Mouse (Mus musculus) liver, embryonic 13.5 days (tissue): ENCODE measurements around the gene Fam136a. TPM values are rescaled to one million over a fixed set of nuclear protein-coding genes. Genes with fewer than 3 reads are reported as not detected.

ENCODE experiments used
- ATAC-seq: fragments of 200-750 bp; cut with Nextera tagmentation; 2 replicates; pipeline ENCODE4 v1.8.0; 2017; ENCODE audit warnings: low read depth, mild to moderate bottlenecking, moderate number of reproducible peaks, moderate library complexity
- DNase-seq: peaks from one replicate; pipeline ENCODE4 v3.0.0; 2022
- H3K27ac ChIP-seq: fragments of 300-500 bp; sonication (generic); 2 replicates; pipeline ENCODE4 v1.5.1; 2015; ENCODE audit warnings: moderate library complexity, mild to moderate bottlenecking, inconsistent platforms
- H3K27me3 ChIP-seq: fragments of 300-500 bp; sonication (generic); 2 replicates; pipeline ENCODE4 v1.6.1; 2015; ENCODE audit warnings: mild to moderate bottlenecking, inconsistent platforms
- H3K36me3 ChIP-seq: fragments of 300-500 bp; sonication (generic); 2 replicates; pipeline ENCODE4 v1.6.1; 2015; ENCODE audit warnings: mild to moderate bottlenecking, inconsistent platforms
- H3K4me1 ChIP-seq: fragments of 300-500 bp; sonication (generic); replicated peaks from 2 replicates; pipeline ENCODE4 v1.6.1; 2015; ENCODE audit warnings: inconsistent platforms
- H3K4me2 ChIP-seq: fragments of 300-500 bp; sonication (generic); 2 replicates; pipeline ENCODE4 v1.6.1; 2015; ENCODE audit warnings: inconsistent platforms, mild to moderate bottlenecking, moderate library complexity
- H3K4me3 ChIP-seq: fragments of 300-500 bp; sonication (generic); replicated peaks from 2 replicates; pipeline ENCODE4 v1.5.1; 2015; ENCODE audit warnings: mild to moderate bottlenecking, inconsistent platforms
- H3K9ac ChIP-seq: fragments of 300-500 bp; sonication (generic); 2 replicates; pipeline ENCODE4 v1.6.1; 2015; ENCODE audit warnings: mild to moderate bottlenecking, inconsistent platforms
- H3K9me3 ChIP-seq: fragments of 300-500 bp; sonication (generic); replicated peaks from 2 replicates; pipeline ENCODE4 v1.6.1; 2016; ENCODE audit warnings: inconsistent platforms
- WGBS: fragments of 180-500 bp; shearing (Covaris S2); methylation state at CpG from one replicate; pipeline ENCODE4 v1.1.7; 2015; ENCODE audit not compliant: insufficient replicate concordance; 5-methylcytosine and 5-hydroxymethylcytosine counted together
- polyA plus RNA-seq: library from polyadenylated mRNA; unstranded; fragments of >200 nt; fragmentation: Nextera tagmentation; extraction: Ambion mirVana; gene quantifications from 2 replicates; pipeline ENCODE4 v1.2.1, GENCODE M21; 2015

The Fam136a gene
- polyA plus RNA-seq, 1 experiment from 2014 or later: 94.3 TPM

DNA sequence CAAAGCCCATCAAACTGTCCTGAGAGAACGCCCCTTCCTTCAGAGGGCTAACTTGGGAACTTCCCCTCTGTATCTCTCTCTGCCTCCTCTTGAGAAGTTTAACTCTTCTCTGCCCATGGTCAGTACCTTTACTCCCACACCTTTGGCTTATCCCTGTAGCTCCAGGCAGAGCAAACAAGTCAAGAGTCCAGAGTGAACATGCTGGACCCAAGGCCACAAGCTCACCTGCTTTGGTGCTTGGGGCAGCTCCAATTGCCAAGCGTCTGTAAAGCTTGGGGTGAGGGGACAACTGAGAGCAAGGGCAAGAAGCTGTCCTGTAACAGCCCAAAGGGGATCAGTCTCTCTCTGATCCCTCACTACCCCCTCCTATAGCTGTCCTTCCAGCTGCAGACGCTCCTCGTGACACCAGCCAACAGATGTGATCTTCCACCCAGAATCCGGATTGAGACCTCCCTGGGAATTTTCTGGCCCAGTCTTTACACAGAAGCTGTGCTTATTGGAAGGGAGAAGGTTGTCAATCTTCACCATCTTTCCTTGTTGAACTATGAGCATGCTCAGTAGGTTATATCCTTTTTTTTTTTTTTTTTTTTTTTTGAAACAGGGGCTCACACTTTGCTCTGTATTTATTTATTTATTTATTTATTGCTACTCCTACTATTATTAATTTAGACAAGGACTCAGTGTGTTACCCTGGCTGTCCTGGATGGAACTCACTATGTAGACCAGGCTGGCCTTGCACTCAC, 20.1 kb downstream of the Fam136a start:
- H3K4me1 ChIP-seq: peaks cover 25% of the 10 kb centered on the region
- whole genome bisulfite sequencing: 67% methylated on average over 5 of the region's 5 CpGs
- peak overlapping the region; percentile 56 for H3K27ac ChIP-seq
- peaks cover 38% of the 10 kb centered on the region for H3K36me3 ChIP-seq
- no peak overlapping the region for H3K9ac ChIP-seq
- H3K27me3 ChIP-seq: no peaks in the 10 kb centered on the region
- no peak overlapping the region for H3K4me3 ChIP-seq
- ATAC-seq: peak; percentile 56
- no peaks in the 10 kb centered on the region for H3K9me3 ChIP-seq
- no peak for DNase-seq
- no peak overlapping the region for H3K4me2 ChIP-seq

DNA sequence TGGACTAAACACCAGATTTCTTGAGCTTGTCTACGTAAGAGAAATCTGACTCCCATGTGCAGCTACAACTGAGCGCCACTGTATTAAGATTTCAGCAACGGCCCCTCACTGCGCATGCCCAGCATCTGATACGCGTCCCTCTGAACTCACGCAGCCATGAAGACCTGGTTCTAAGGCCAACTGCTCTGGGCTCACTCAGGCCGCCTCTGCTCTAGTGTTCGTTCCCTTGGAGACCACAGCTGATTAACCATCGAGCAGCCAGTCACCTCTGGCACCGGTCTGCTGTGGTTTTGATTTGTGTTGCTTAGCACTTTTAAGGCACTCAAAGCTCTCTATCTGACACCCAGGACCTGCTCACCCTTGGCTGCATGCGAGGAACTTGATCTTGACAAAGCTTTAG, 21.9 kb downstream of the Fam136a start:
- 78% methylated on average over 12 of the region's 12 CpGs for whole genome bisulfite sequencing
- Histone ChIP-seq H3K4me2 (no peak overlapping the region), H3K36me3 (peaks cover 56% of the 10 kb centered on the region), H3K9ac (no peak overlapping the region), H3K4me3 (no peak overlapping the region), H3K9me3 (no peaks in the 10 kb centered on the region), H3K4me1 (peaks cover 25% of the 10 kb centered on the region), H3K27me3 (no peaks in the 10 kb centered on the region), H3K27ac (no peak overlapping the region)
- ATAC-seq (no peak), DNase-seq (no peak)

GRCm38 (mm10) chr6:86388461-86388860, 23.0 kb downstream of the Fam136a start:
- Histone ChIP-seq H3K9me3 (no peaks in the 10 kb centered on the region), H3K9ac (no peak overlapping the region), H3K27ac (no peak overlapping the region), H3K4me3 (no peak overlapping the region), H3K4me1 (peaks cover 26% of the 10 kb centered on the region), H3K36me3 (peaks cover 62% of the 10 kb centered on the region), H3K27me3 (no peaks in the 10 kb centered on the region), H3K4me2 (no peak overlapping the region)
- 79% methylated on average over 18 of the region's 18 CpGs for WGBS
- DNase-seq: no peak
- ATAC-seq: no peak

DNA sequence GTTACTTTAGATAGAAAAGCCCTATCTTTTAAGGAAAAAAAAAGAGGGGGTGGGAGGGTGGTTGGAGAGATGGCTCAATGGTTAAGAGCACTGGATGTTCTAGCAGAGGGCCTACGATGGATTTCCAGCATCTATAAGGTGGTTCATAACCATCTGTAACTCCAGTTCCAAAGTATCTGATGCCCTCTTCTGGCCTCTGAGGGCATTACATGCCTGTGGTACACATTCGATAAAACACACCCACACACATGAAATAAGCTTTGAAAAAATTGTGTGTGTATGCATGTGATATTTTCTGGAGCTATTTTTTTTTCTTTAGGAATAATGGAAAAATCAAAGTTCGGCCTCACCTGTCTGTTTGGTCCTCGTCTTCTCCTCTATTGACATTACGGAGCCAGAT, 25.9 kb downstream of the Fam136a start:
- Histone ChIP-seq H3K36me3 (peaks cover 68% of the 10 kb centered on the region), H3K9me3 (no peaks in the 10 kb centered on the region), H3K27me3 (no peaks in the 10 kb centered on the region), H3K9ac (no peak overlapping the region), H3K4me1 (peaks cover 34% of the 10 kb centered on the region), H3K4me2 (no peak overlapping the region), H3K4me3 (no peak overlapping the region), H3K27ac (no peak overlapping the region)
- ATAC-seq (no peak), DNase-seq (no peak)
- 87% methylated on average over 5 of the region's 5 CpGs for WGBS

GRCm38 (mm10) chr6:86393187-86393586, 27.7 kb downstream of the Fam136a start:
- Histone ChIP-seq H3K9ac (no peak overlapping the region), H3K4me1 (peaks cover 48% of the 10 kb centered on the region), H3K4me3 (no peak overlapping the region), H3K4me2 (no peak overlapping the region), H3K36me3 (peaks cover 56% of the 10 kb centered on the region), H3K27me3 (no peaks in the 10 kb centered on the region), H3K9me3 (no peaks in the 10 kb centered on the region), H3K27ac (no peak overlapping the region)
- ATAC-seq: no peak
- 80% methylated on average over 1 of the region's 1 CpGs for WGBS
- DNase-seq: no peak

- Histone ChIP-seq H3K27ac (no peak overlapping the region), H3K4me2 (no peak overlapping the region), H3K4me1 (peaks cover 43% of the 10 kb centered on the region), H3K9ac (no peak overlapping the region), H3K9me3 (no peaks in the 10 kb centered on the region), H3K27me3 (no peaks in the 10 kb centered on the region), H3K4me3 (no peak overlapping the region), H3K36me3 (peaks cover 46% of the 10 kb centered on the region)
- ATAC-seq (no peak), DNase-seq (no peak)
- 79% methylated on average over 17 of the region's 17 CpGs for WGBS
These were observed 28.8 kb downstream of the Fam136a start for GRCm38 (mm10) chr6:86394078-86394720.

- DNase-seq (no peak), ATAC-seq (no peak)
- H3K4me3 ChIP-seq: peak overlapping the region; percentile 82; the same call in 1 of the 2 replicates
- H3K9me3 ChIP-seq: no peaks in the 10 kb centered on the region
- peak overlapping the region; percentile 26; the same call in 1 of the 2 replicates for H3K27ac ChIP-seq
- H3K4me2 ChIP-seq: peak overlapping the region; percentile 87
- no peak overlapping the region for H3K9ac ChIP-seq
- peaks cover 37% of the 10 kb centered on the region for H3K36me3 ChIP-seq
- WGBS: 81% methylated on average over 9 of the region's 9 CpGs
- no peaks in the 10 kb centered on the region for H3K27me3 ChIP-seq
- peaks cover 44% of the 10 kb centered on the region for H3K4me1 ChIP-seq
These were observed 29.6 kb downstream of the Fam136a start for GRCm38 (mm10) chr6:86395021-86395420.

DNA sequence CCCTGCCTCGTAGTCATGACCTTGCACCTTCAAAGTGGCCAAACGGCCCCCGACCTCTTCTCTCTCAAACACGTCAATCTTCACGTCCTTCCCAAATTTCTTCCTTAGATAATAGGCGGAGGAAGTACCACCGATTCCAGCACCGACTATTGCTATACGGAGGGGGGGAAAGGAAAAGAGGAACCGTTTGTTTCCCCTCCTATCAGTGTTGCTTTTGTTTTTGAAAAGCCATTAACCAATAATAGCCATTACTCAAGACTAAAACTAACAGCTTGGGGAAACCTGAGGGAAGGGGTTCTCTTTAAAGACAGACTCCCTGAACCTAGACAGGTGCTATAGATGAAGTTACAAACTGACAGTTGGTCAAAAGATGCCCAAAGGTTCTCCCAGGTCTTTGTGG, 30.5 kb downstream of the Fam136a start:
- H3K27me3 ChIP-seq: no peaks in the 10 kb centered on the region
- no peaks in the 10 kb centered on the region for H3K9me3 ChIP-seq
- H3K4me1 ChIP-seq: peaks cover 50% of the 10 kb centered on the region
- peak overlapping the region; percentile 82 for H3K4me3 ChIP-seq
- H3K36me3 ChIP-seq: peaks cover 28% of the 10 kb centered on the region
- DNase-seq (no peak), ATAC-seq (no peak)
- peak overlapping the region; percentile 84 for H3K27ac ChIP-seq
- peak overlapping the region; percentile 87 for H3K4me2 ChIP-seq
- H3K9ac ChIP-seq: peak overlapping the region; percentile 84
- WGBS: 11% methylated on average over 10 of the region's 10 CpGs

- Histone ChIP-seq H3K4me1 (peaks cover 55% of the 10 kb centered on the region), H3K36me3 (peaks cover 20% of the 10 kb centered on the region), H3K27ac (peak within 1 kb of the TSS; percentile 84), H3K9me3 (no peaks in the 10 kb centered on the region), H3K4me2 (peak within 1 kb of the TSS; percentile 87), H3K9ac (peak within 1 kb of the TSS; percentile 84), H3K4me3 (peak within 1 kb of the TSS; percentile 82), H3K27me3 (no peaks in the 10 kb centered on the region)
- peak; percentile 81 for DNase-seq
- WGBS: under 1% methylated on average over 51 of the region's 51 CpGs
- ATAC-seq: peak; percentile 88
These were observed 31.3 kb downstream of the Fam136a start, which contains the start of gene Pcyox1 for GRCm38 (mm10) chr6:86396581-86397256. Gene Pcyox1 (minus strand): TSS chr6:86397154.

- ATAC-seq (no peak), DNase-seq (no peak)
- Histone ChIP-seq H3K4me1 (peaks cover 55% of the 10 kb centered on the region), H3K9me3 (no peaks in the 10 kb centered on the region), H3K4me2 (peak overlapping the region; percentile 87), H3K9ac (peak overlapping the region; percentile 84), H3K27me3 (no peaks in the 10 kb centered on the region), H3K4me3 (peak overlapping the region; percentile 82), H3K36me3 (peaks cover 13% of the 10 kb centered on the region), H3K27ac (peak overlapping the region; percentile 45)
- 4% methylated on average over 14 of the region's 14 CpGs for WGBS
These were observed 32.0 kb downstream of the Fam136a start for GRCm38 (mm10) chr6:86397257-86397980.

DNA sequence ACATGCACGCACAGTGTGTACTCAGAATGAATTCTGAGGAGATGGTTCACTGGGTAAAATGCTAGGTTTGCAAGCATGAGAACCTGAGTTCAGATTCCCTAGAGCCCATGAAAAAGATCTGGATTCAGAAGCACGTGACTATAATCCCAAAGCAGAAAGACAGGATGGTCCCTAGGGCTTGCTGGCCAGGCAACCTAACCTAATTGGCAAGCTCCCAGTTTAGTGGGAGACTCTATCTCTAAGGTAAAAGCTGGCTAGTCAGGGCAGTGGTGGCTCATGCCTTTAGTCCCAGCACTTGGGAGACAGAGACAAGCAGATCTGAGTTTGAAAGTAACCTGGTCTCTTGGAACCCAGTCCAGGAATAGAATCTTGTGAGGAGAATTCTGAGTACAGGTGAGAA, 33.5 kb downstream of the Fam136a start:
- Histone ChIP-seq H3K9me3 (no peaks in the 10 kb centered on the region), H3K4me3 (no peak overlapping the region), H3K4me1 (peaks cover 60% of the 10 kb centered on the region), H3K9ac (no peak overlapping the region), H3K27ac (no peak overlapping the region), H3K4me2 (no peak overlapping the region), H3K27me3 (no peaks in the 10 kb centered on the region), H3K36me3 (0 out of 2 replicates have a peak, but pooled peaks cover 4% of the 10 kb centered on the region)
- ATAC-seq (no peak), DNase-seq (no peak)
- WGBS: 68% methylated on average over 2 of the region's 2 CpGs
